Mouse (Mus musculus) heart, postnatal 0 days (tissue): ENCODE results near the gene Znfx1. TPM values are rescaled to one million over a fixed set of nuclear protein-coding genes. Genes with fewer than 3 reads are reported as not detected.
A peak's percentile ranks its signal among the peaks of the same experiment; 100 is the strongest.

Source experiments
- ATAC-seq: fragments of 200-750 bp; cut with Nextera tagmentation; 2 replicates; pipeline ENCODE4 v1.8.0; 2017; ENCODE audit warnings: low read depth, moderate number of reproducible peaks, moderate library complexity; ENCODE audit not compliant: insufficient read depth
- DNase-seq: peaks from one replicate; pipeline ENCODE4 v3.0.0-alpha.2; 2016; ENCODE audit warnings: low spot score
- H3K27ac ChIP-seq: fragments of 300-500 bp; sonication (generic); 2 replicates; pipeline ENCODE4 v1.5.1; 2014; ENCODE audit warnings: low read depth, mild to moderate bottlenecking
- H3K27me3 ChIP-seq: fragments of 300-500 bp; sonication (generic); 2 replicates; pipeline ENCODE4 v1.6.1; 2014; ENCODE audit warnings: low read length, mixed read lengths; ENCODE audit not compliant: control insufficient read depth, insufficient read depth
- H3K36me3 ChIP-seq: fragments of 300-500 bp; sonication (generic); replicated peaks from 2 replicates; pipeline ENCODE4 v1.6.1; 2014; ENCODE audit warnings: low read length, mixed read lengths; ENCODE audit not compliant: control insufficient read depth, insufficient read depth
- H3K4me1 ChIP-seq: fragments of 300-500 bp; sonication (generic); 2 replicates; pipeline ENCODE4 v1.6.1; 2014; ENCODE audit warnings: antibody characterized with exemption; ENCODE audit not compliant: control insufficient read depth, insufficient read depth
- H3K4me2 ChIP-seq: fragments of 300-500 bp; sonication (generic); 2 replicates; pipeline ENCODE4 v1.6.1; 2014; ENCODE audit warnings: low read depth, mild to moderate bottlenecking, low read length, moderate library complexity
- H3K4me3 ChIP-seq: fragments of 300-500 bp; sonication (generic); 2 replicates; pipeline ENCODE4 v1.5.1; 2014; ENCODE audit warnings: low read depth, low read length
- H3K9ac ChIP-seq: fragments of 300-500 bp; sonication (generic); replicated peaks from 2 replicates; pipeline ENCODE4 v1.6.1; 2014; ENCODE audit warnings: low read depth, low read length, mixed read lengths
- H3K9me3 ChIP-seq: fragments of 300-500 bp; sonication (generic); replicated peaks from 2 replicates; pipeline ENCODE4 v1.6.1; 2016; ENCODE audit warnings: low read length; ENCODE audit not compliant: control insufficient read depth
- CTCF ChIP-seq: IDR thresholded peaks from 2 replicates; pipeline ENCODE4 v1.5.1; 2016; ENCODE audit warnings: antibody characterized with exemption, control low read depth, low read depth
- EP300 ChIP-seq: IDR thresholded peaks from 2 replicates; pipeline ENCODE4 v1.6.1; 2016; ENCODE audit warnings: antibody characterized with exemption, low read depth
- WGBS: fragments of 180-500 bp; shearing (Covaris S2); extraction: QIAGEN DNeasy Blood & Tissue Kit; methylation state at CpG from one replicate; pipeline ENCODE4 v1.1.7; 2014; 5-methylcytosine and 5-hydroxymethylcytosine counted together
- polyA plus RNA-seq: library from polyadenylated mRNA; unstranded; fragments of >200 nt; fragmentation: Nextera tagmentation; extraction: Ambion mirVana; gene quantifications from 2 replicates; pipeline ENCODE4 v1.2.1, GENCODE M21; 2015
- total RNA-seq: library from RNA; depleted of rRNA; stranded (reverse); fragments of >200 nt; gene quantifications from 2 replicates; pipeline ENCODE4 v1.2.3, GENCODE M21; 2014; ENCODE audit warnings: low replicate concordance

The Znfx1 gene
- total and polyA plus RNA-seq, 2 experiments from 2014 or later: 6.9 to 35.4 TPM

DNA sequence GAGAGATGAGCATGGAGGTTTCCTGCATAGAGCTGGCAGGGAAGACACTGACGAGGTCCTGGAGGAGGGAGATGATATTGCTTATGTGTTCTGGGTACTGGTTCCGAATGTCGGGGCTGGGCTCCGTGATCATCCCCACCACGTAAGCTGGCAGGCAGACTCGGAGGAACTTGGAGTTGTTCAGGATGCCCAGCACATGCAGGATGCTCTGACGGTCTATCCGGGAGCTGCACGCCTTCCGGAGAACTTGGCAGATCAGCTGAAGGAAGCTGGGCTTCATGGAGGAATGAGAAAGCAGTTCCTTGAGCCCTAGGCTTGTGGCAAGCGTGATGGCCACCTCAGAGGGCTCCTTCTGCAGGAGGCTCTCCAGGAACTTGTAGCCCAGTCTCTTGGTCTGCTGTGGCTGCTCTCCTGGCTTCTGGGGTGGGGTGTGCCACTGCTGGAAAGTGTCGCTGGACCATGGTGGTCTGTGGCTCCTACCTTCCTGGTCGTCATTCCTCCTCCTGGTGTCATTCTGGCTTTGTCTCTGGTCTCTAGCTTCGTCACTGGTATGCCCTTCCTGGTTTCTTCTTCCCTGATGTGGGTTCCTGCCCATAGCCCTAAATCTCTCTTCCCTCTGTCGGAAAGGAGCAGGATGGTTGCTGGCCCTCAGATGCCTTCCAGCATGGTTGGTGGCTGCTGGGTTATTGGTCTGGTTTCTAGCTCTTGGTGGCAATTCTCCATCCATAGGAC lies 6.4 kb downstream of the Znfx1 start:
- H3K4me1 ChIP-seq: peaks cover 1% of the 10 kb centered on the region
- no peak overlapping the region for H3K27ac ChIP-seq
- H3K27me3 ChIP-seq: no peaks in the 10 kb centered on the region
- 92% methylated on average over 15 of the region's 15 CpGs for WGBS
- H3K36me3 ChIP-seq: peaks cover 57% of the 10 kb centered on the region
- no peak for TF ChIP-seq CTCF
- TF ChIP-seq EP300: no peak
- DNase-seq (no peak), ATAC-seq (no peak)
- H3K9ac ChIP-seq: no peak overlapping the region
- no peak overlapping the region for H3K4me2 ChIP-seq
- no peaks in the 10 kb centered on the region for H3K9me3 ChIP-seq
- no peak overlapping the region for H3K4me3 ChIP-seq

DNA sequence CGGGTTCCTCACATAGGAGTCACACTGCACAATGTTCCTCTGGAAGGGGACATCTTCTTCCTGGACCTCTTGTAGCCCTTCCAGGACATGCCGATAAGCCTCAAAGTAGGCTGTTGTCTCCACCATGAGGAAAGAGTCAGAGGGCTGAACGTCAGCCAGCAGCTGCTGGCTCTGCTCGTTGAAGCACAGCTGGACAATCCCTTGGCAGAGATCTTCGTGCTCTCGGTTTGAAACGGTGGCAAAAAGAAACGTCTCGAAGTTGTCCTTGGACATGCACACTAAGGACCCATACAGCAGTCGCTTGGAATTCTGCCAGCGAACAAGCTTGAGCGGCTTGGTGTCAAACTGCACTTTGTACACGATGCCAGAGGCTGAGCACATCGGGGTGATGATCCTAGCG lies 7.4 kb downstream of the Znfx1 start:
- 62% methylated on average over 15 of the region's 15 CpGs for WGBS
- Histone ChIP-seq H3K27ac (no peak overlapping the region), H3K4me2 (no peak overlapping the region), H3K9ac (no peak overlapping the region), H3K9me3 (no peaks in the 10 kb centered on the region), H3K4me3 (no peak overlapping the region), H3K4me1 (no peaks in the 10 kb centered on the region), H3K27me3 (no peaks in the 10 kb centered on the region), H3K36me3 (peaks cover 57% of the 10 kb centered on the region)
- no peak for TF ChIP-seq EP300
- TF ChIP-seq CTCF: no peak
- DNase-seq (no peak), ATAC-seq (no peak)

DNA sequence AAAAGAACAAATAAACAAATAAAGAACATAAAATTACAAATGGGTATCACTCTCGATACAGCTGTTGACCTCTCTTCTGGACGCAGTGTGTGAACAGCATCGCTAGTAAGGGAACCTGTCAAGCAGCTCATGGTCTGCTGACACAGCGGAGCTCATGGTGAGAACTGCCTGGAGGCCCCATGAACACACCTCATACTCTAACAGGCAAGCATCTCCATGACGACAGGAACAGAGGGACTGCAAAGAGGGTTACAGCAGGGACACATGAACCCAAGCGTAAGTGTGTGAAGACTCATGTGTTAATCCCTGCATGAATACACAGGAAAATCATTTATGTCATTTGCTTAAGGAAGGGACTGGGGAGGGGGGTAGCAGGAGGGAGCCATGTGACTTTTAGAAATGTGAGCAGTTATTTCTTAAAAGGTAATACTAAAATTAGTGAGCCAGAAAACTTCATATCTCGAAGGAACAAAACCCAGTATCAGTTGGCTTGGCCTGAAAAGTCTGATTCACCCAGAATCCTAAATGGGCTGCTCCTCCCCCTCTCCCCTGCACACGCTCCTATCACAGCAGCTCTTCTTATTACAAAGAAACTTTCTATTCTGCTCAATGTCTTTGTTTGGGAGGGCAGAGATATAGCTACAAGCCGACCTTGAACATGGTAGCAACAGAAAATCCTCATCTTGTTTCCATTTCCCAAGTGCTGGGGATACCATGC lies 9.5 kb downstream of the Znfx1 start:
- Histone ChIP-seq H3K9ac (no peak overlapping the region), H3K36me3 (peaks cover 70% of the 10 kb centered on the region), H3K4me2 (no peak overlapping the region), H3K9me3 (no peaks in the 10 kb centered on the region), H3K27me3 (no peaks in the 10 kb centered on the region), H3K27ac (no peak overlapping the region), H3K4me1 (no peaks in the 10 kb centered on the region), H3K4me3 (no peak overlapping the region)
- ATAC-seq (no peak), DNase-seq (no peak)
- no peak for TF ChIP-seq EP300
- no peak for TF ChIP-seq CTCF
- WGBS: 56% methylated on average over 9 of the region's 9 CpGs

DNA sequence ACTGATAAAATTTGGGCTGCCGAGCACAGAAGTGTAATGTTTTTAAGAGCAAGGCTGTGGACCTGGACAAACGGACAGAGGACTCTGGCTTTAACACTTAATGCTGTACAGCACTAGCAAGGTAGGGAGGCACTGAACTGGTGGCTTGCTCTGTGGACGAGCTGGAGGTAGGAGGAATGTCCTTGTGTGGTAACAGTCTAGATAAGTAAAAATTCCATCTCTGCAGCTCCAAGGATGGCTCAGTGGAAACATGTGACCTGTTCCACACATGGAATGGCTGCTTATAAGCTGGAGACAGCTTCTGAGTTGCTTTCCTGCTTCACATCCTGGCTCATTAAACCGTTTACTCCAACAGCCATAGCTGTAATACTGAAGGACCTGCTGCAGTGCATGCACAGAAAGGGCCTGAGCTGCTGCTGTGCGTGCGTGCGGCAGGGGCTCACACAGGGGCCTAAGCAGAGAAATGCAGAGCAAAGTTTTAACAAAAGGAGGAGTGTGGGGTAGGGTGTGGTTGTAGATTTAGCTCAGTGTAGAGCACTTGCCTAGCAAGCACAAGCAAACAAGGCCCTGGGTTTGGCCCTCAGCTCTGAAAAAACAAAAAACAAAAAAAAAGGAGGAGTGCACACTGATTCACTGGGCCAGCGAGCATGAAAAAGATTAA lies 14.0 kb downstream of the Znfx1 start:
- no peak overlapping the region for H3K4me2 ChIP-seq
- WGBS: 51% methylated on average over 8 of the region's 8 CpGs
- DNase-seq: no peak
- H3K4me3 ChIP-seq: no peak overlapping the region
- TF ChIP-seq EP300: no peak
- no peak for TF ChIP-seq CTCF
- ATAC-seq: peak; percentile 85
- H3K9ac ChIP-seq: 0 out of 2 replicates have a peak overlapping the region, but pooled peaks have one; percentile 2
- peak overlapping the region; percentile 69 for H3K27ac ChIP-seq
- no peaks in the 10 kb centered on the region for H3K4me1 ChIP-seq
- no peaks in the 10 kb centered on the region for H3K27me3 ChIP-seq
- no peaks in the 10 kb centered on the region for H3K9me3 ChIP-seq
- peaks cover 71% of the 10 kb centered on the region for H3K36me3 ChIP-seq

DNA sequence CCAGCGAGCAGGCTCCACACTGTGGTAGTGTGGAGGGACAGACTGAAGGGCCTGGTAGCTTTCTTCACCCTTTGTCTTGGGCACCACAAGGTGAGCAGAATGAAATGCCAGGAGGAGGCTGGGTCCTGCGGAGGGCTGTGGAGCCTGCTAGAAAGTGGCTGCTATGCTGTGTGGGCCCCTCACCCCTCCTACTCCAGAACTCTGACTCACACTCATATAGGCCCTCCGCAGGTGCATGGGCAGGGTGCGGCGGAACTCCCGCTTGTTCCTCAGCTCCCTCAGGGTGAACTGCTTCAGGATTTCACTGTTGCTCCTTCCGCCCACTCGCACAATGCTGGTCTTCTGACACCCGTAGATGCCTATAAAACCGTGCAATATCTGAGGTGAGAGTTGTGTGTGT lies 14.6 kb downstream of the Znfx1 start:
- Histone ChIP-seq H3K4me3 (no peak overlapping the region), H3K4me1 (no peaks in the 10 kb centered on the region), H3K4me2 (no peak overlapping the region), H3K27ac (peak overlapping the region; percentile 69), H3K9me3 (no peaks in the 10 kb centered on the region), H3K9ac (no peak overlapping the region), H3K36me3 (peaks cover 75% of the 10 kb centered on the region), H3K27me3 (no peaks in the 10 kb centered on the region)
- ATAC-seq (0 out of 2 replicates have a peak, but pooled peaks have one; percentile 3), DNase-seq (no peak)
- 77% methylated on average over 10 of the region's 10 CpGs for WGBS
- TF ChIP-seq CTCF (no peak), EP300 (no peak)
